Mouse (Mus musculus): ENCODE measurements at regions not wholly inside any gene's neighbourhood (a gene's known extent, or its start where the extent isn't known, plus 50 kb on each side); places are given as distances from the start of the nearest gene placed in this dataset.

DNA sequence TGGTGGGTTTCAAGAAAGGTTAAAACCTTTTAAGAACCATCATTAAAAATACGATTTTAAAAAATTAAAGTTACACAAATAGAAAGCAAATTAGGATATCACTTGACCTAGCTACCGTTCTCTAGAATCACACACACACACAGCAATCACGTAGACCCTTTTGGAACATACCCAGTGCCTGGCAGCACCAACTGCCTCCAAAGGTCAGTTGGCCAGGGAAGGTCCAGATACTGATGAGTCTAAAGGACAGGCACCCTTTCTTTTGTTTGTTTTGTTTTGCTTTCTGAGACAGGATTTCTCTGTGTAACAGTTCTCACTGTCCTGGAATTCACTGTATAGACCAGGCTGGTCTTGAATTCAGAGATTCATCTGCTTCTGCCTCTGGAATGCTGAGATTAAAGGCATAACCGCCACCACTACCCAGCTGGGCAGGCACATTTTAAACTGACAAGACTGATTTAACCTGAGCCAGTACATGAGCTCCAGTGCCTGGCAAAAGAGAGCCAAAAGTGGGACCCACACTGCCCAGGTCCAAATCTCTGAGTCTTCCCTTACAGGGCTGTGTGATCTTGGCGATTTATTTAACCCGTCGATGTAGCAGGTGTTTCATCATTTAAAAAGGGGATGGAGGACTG is 353.0 kb downstream of the Pmp22 start:
- TF ChIP-seq POLR2A (IDR thresholded peaks at IDR 0.05; ENCODE audit: insufficient read depth, low read depth, low read length) (no peak), CTCF (IDR thresholded peaks at IDR 0.05) (no peak)

Data from heart, adult 2 months (tissue).